30 mouse cellular contexts compared by ENCODE assay signal in the genomic region with DNA sequence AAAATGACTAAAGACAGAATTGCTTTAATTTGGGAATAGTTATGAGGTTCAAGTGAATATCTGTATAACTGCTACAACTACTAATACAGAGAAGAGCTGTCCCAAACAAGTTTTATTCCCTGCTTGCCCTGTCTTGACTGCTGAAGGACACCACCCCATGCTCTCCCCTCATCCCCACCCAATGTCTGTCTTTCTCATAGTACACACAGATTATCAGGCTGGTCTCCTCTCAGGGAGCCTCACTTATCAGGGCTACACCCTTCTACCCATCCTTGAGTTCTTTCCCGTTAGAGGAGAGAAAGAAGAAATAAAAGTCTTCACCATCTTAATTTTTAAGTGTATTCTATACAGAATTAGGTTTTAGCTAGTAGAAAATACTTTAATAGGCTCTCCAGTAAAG. TPM values are rescaled to one million over a fixed set of nuclear protein-coding genes. Genes with fewer than 3 reads are reported as not detected.
DNase-seq lines count a peak whose midpoint lies in the region; ATAC-seq lines count a peak whose summit lies in the region.
"Had no signal": no experiment of that assay in that cellular context is flagged by ENCODE, and none has a peak within 500 bp of the region (broad histone marks: within the 10 kb centered on the region; RNA-seq: fewer than 3 reads in every experiment).

No protein-coding gene starts in this region.

- no peaks in the 10 kb centered on the region for H3K27me3 ChIP-seq in liver, embryonic 12.5 days (replicated peaks)
- no peaks in the 10 kb centered on the region for H3K27me3 ChIP-seq in liver, embryonic 16.5 days (ENCODE audit: control insufficient read depth, insufficient read depth, low read depth, low read length)
- H3K27me3 ChIP-seq in kidney, embryonic 14.5 days (ENCODE audit: control insufficient read depth, insufficient read depth, low read length): peaks cover 34% of the 10 kb centered on the region
- no peaks in the 10 kb centered on the region for H3K27me3 ChIP-seq in neural tube, embryonic 15.5 days (replicated peaks)
- H3K27me3 ChIP-seq: embryonic facial prominence, embryonic 15.5 days; forebrain, embryonic 15.5 days; hindbrain, embryonic 12.5 days had no signal

- H3K36me3 ChIP-seq in liver, embryonic 12.5 days: no peaks in the 10 kb centered on the region
- H3K36me3 ChIP-seq in liver, embryonic 16.5 days (ENCODE audit: control insufficient read depth, insufficient read depth): no peaks in the 10 kb centered on the region
- no peaks in the 10 kb centered on the region for H3K36me3 ChIP-seq in kidney, embryonic 14.5 days (ENCODE audit: control insufficient read depth, insufficient read depth, low read length)
- no peaks in the 10 kb centered on the region for H3K36me3 ChIP-seq in neural tube, embryonic 15.5 days
- H3K36me3 ChIP-seq: embryonic facial prominence, embryonic 15.5 days; forebrain, embryonic 15.5 days; G1E; heart, embryonic 10.5 days; hindbrain, embryonic 12.5 days had no signal

- no peak overlapping the region for H3K4me3 ChIP-seq in liver, embryonic 12.5 days
- no peak overlapping the region for H3K4me3 ChIP-seq in liver, embryonic 16.5 days (ENCODE audit: low read depth, low read length)
- no peak overlapping the region for H3K4me3 ChIP-seq in kidney, embryonic 14.5 days (ENCODE audit: low read length)
- no peak overlapping the region for H3K4me3 ChIP-seq in neural tube, embryonic 15.5 days (replicated peaks)
- H3K4me3 ChIP-seq: embryonic facial prominence, embryonic 15.5 days; erythroblast, embryonic 14.5 days; forebrain, embryonic 15.5 days; heart, embryonic 10.5 days; hindbrain, embryonic 12.5 days had no signal

- H3K4me2 ChIP-seq in liver, embryonic 12.5 days: peak overlapping the region; percentile 29
- H3K4me2 ChIP-seq in liver, embryonic 16.5 days (ENCODE audit: low read depth, low read length): peak overlapping the region; percentile 20; the same call in 1 of the 2 replicates
- no peak overlapping the region for H3K4me2 ChIP-seq in kidney, embryonic 14.5 days (replicated peaks; ENCODE audit: low read depth, low read length)
- H3K4me2 ChIP-seq in neural tube, embryonic 15.5 days: no peak overlapping the region
- H3K4me2 ChIP-seq: embryonic facial prominence, embryonic 15.5 days; forebrain, embryonic 15.5 days; hindbrain, embryonic 12.5 days had no signal

- no peak overlapping the region for H3K27ac ChIP-seq in liver, embryonic 12.5 days
- no peak overlapping the region for H3K27ac ChIP-seq in liver, embryonic 16.5 days (ENCODE audit: low read length)
- no peak overlapping the region for H3K27ac ChIP-seq in kidney, embryonic 14.5 days (ENCODE audit: low read depth, low read length)
- no peak overlapping the region for H3K27ac ChIP-seq in neural tube, embryonic 15.5 days (replicated peaks)
- H3K27ac ChIP-seq: embryonic facial prominence, embryonic 15.5 days; forebrain, embryonic 15.5 days; heart, embryonic 10.5 days; hindbrain, embryonic 12.5 days had no signal

- no peak for DNase-seq in layer of hippocampus, postnatal 10 days (ENCODE audit: low spot score in 2 of 2)
- DNase-seq: adrenal gland, adult 8-10 months; adrenal gland, postnatal 36 days; cerebellum, adult 2 months; cerebellum, postnatal 10 days; embryo, embryonic 11 days; gastrocnemius, postnatal 10 days; heart, adult 18-20 months; heart, postnatal 10 days; heart, postnatal 4 days had no signal

- peaks cover 35% of the 10 kb centered on the region for H3K4me1 ChIP-seq in liver, embryonic 12.5 days
- H3K4me1 ChIP-seq in liver, embryonic 16.5 days (ENCODE audit: control insufficient read depth, low read depth, low read length): peaks cover 27% of the 10 kb centered on the region
- H3K4me1 ChIP-seq in kidney, embryonic 14.5 days (ENCODE audit: control insufficient read depth, insufficient read depth, low read length): no peaks in the 10 kb centered on the region
- H3K4me1 ChIP-seq in neural tube, embryonic 15.5 days: no peaks in the 10 kb centered on the region
- H3K4me1 ChIP-seq: embryonic facial prominence, embryonic 15.5 days; forebrain, embryonic 15.5 days; heart, embryonic 10.5 days; hindbrain, embryonic 12.5 days had no signal

- 0 out of 2 replicates have a peak, but pooled peaks have one; percentile 57 for ATAC-seq in erythroid progenitor cell, adult 5-6 weeks (replicated peaks; ENCODE audit: low FRiP score, poor library complexity, severe bottlenecking)
- ATAC-seq in liver, embryonic 12.5 days: peak; percentile 94
- ATAC-seq in liver, embryonic 16.5 days (ENCODE audit: low read depth): peak; percentile 91
- no peak for ATAC-seq in monocyte, adult 5-6 weeks (replicated peaks; ENCODE audit: insufficient number of reproducible peaks, low FRiP score, low TSS enrichment, poor library complexity, severe bottlenecking)
- no peak for ATAC-seq in kidney, embryonic 14.5 days (ENCODE audit: low FRiP score, low TSS enrichment)
- ATAC-seq in neural tube, embryonic 15.5 days (ENCODE audit: low FRiP score): no peak
- ATAC-seq: CD4-positive, CD25-positive, alpha-beta regulatory T cell, adult 4 months; forebrain, embryonic 15.5 days; hindbrain, embryonic 16.5 days had no signal

- 16% methylated on average over 1 of the region's 1 CpGs for WGBS in liver, embryonic 12.5 days (ENCODE audit: insufficient replicate concordance)
- 24% methylated on average over 1 of the region's 1 CpGs for WGBS in liver, embryonic 16.5 days (ENCODE audit: insufficient replicate concordance)
- WGBS in kidney, embryonic 14.5 days: 92% methylated on average over 1 of the region's 1 CpGs
- 77% methylated on average over 1 of the region's 1 CpGs for WGBS in neural tube, embryonic 15.5 days

- no peaks in the 10 kb centered on the region for H3K9me3 ChIP-seq in liver, embryonic 12.5 days (replicated peaks)
- H3K9me3 ChIP-seq in liver, embryonic 16.5 days (replicated peaks; ENCODE audit: control insufficient read depth, low read length): no peaks in the 10 kb centered on the region
- no peaks in the 10 kb centered on the region for H3K9me3 ChIP-seq in kidney, embryonic 14.5 days (ENCODE audit: control insufficient read depth, low read length)
- H3K9me3 ChIP-seq in neural tube, embryonic 15.5 days (replicated peaks): no peaks in the 10 kb centered on the region
- H3K9me3 ChIP-seq: embryonic facial prominence, embryonic 15.5 days; forebrain, embryonic 15.5 days; heart, embryonic 10.5 days; hindbrain, embryonic 12.5 days had no signal

- H3K9ac ChIP-seq in liver, embryonic 12.5 days: no peak overlapping the region
- no peak overlapping the region for H3K9ac ChIP-seq in liver, embryonic 16.5 days (ENCODE audit: low read depth, low read length)
- H3K9ac ChIP-seq in kidney, embryonic 14.5 days (ENCODE audit: low read depth, low read length): no peak overlapping the region
- H3K9ac ChIP-seq in neural tube, embryonic 15.5 days (replicated peaks): no peak overlapping the region
- H3K9ac ChIP-seq: embryonic facial prominence, embryonic 15.5 days; forebrain, embryonic 15.5 days; hindbrain, embryonic 12.5 days had no signal

RNA-seq across cellular contexts. Expression of a gene that starts 34.0 kb away (rescaled TPM):
- not detected in 2 replicates for total RNA-seq in erythroid progenitor cell, adult 5-6 weeks (2015; ENCODE audit: low replicate concordance)
- not detected in 2 replicates for total RNA-seq in erythroid progenitor cell, adult 5-6 weeks (2017; ENCODE audit: low replicate concordance)
- not detected in 2 replicates for polyA plus RNA-seq in liver, embryonic 12.5 days (2016; fragmentation: Nextera tagmentation; extraction: Ambion mirVana)
- not detected in 2 replicates for polyA plus RNA-seq in liver, embryonic 16.5 days (2015; fragmentation: Nextera tagmentation; extraction: Ambion mirVana)
- total RNA-seq in monocyte, adult 5-6 weeks (2017): not detected in 3 replicates
- total RNA-seq in layer of hippocampus, postnatal 10 days (2021): not detected
- not detected in 2 replicates for polyA plus RNA-seq in kidney, embryonic 14.5 days (2014; fragmentation: Nextera tagmentation; extraction: Ambion mirVana)
- polyA plus RNA-seq in neural tube, embryonic 15.5 days (2015; fragmentation: Nextera tagmentation; extraction: Ambion mirVana): not detected in 2 replicates
- total RNA-seq: adrenal gland, adult 8-10 months; adrenal gland, postnatal 36 days; common myeloid progenitor, adult 5-6 weeks; G1E; gastrocnemius, postnatal 10 days; gastrocnemius, postnatal 4 days; heart, adult 18-20 months; heart, postnatal 10 days; heart, postnatal 4 days had no signal
- polyA plus RNA-seq: CD4-positive, CD25-positive, alpha-beta regulatory T cell, adult 4 months; cerebellum, adult 2 months; embryonic facial prominence, embryonic 11.5 days; embryonic facial prominence, embryonic 15.5 days; erythroblast, embryonic 14.5 days; forebrain, embryonic 11.5 days; forebrain, embryonic 15.5 days; frontal cortex, adult 2 months; G1E; heart, embryonic 10.5 days; heart, embryonic 14.5 days; hindbrain, embryonic 12.5 days; hindbrain, embryonic 16.5 days had no signal

Comparison
In these comparisons a context has a peak if more than half of its experiments do, and no peak if none do; other contexts are left out.
1. ATAC-seq: peak in erythroid progenitor cell, adult 5-6 weeks (single experiment), liver, embryonic 12.5 days (single experiment) and liver, embryonic 16.5 days (single experiment); none in monocyte, adult 5-6 weeks (single experiment), kidney, embryonic 14.5 days (single experiment) and neural tube, embryonic 15.5 days (single experiment).
2. H3K4me2 ChIP-seq: peak in liver, embryonic 12.5 days (single experiment) and liver, embryonic 16.5 days (single experiment); none in kidney, embryonic 14.5 days (single experiment) and neural tube, embryonic 15.5 days (single experiment).